Mouse (Mus musculus) right cerebral cortex, postnatal 4 days (tissue): ENCODE results near the gene Amotl2.
A peak's percentile ranks its signal among the peaks of the same experiment; 100 is the strongest.

Source experiments
- DNase-seq: peaks from one replicate; pipeline ENCODE4 v3.0.0-alpha.2; 2022

The Amotl2 gene

GRCm38 (mm10) chr9:102716481-102717163 is at the start of gene Amotl2:
Amotl2 (plus strand) TSS chr9:102716672.
- DNase-seq, result no peak

GRCm38 (mm10) chr9:102668115-102668514 is 48.4 kb upstream of the Amotl2 start:
- no peak for DNase-seq

- DNase-seq, result no peak
Measured at GRCm38 (mm10) chr9:102668906-102669305, 47.6 kb upstream of the Amotl2 start.

- DNase-seq, result no peak
Measured at GRCm38 (mm10) chr9:102673381-102673780, 43.1 kb upstream of the Amotl2 start.

- DNase-seq, result no peak
Measured at GRCm38 (mm10) chr9:102675922-102676321, 40.5 kb upstream of the Amotl2 start.

GRCm38 (mm10) chr9:102681470-102681869 is 35.0 kb upstream of the Amotl2 start:
- DNase-seq, result no peak

GRCm38 (mm10) chr9:102687943-102688342 is 28.5 kb upstream of the Amotl2 start:
- peak; percentile 54 for DNase-seq

GRCm38 (mm10) chr9:102689406-102689939 is 27.0 kb upstream of the Amotl2 start:
- DNase-seq, result no peak

- DNase-seq, result peak; percentile 79
Measured at GRCm38 (mm10) chr9:102689940-102690642, 26.4 kb upstream of the Amotl2 start.

GRCm38 (mm10) chr9:102690891-102691290 is 25.6 kb upstream of the Amotl2 start:
- peak; percentile 37 for DNase-seq

GRCm38 (mm10) chr9:102692564-102693475 is 23.7 kb upstream of the Amotl2 start:
- no peak for DNase-seq

GRCm38 (mm10) chr9:102701042-102701441 is 15.4 kb upstream of the Amotl2 start:
- DNase-seq, result no peak

GRCm38 (mm10) chr9:102709504-102710135 is 6.9 kb upstream of the Amotl2 start:
- DNase-seq, result no peak

GRCm38 (mm10) chr9:102710520-102710919 is 6.0 kb upstream of the Amotl2 start:
- no peak for DNase-seq

GRCm38 (mm10) chr9:102713797-102714196 is 2.7 kb upstream of the Amotl2 start:
- no peak for DNase-seq

- DNase-seq, result no peak
Measured at GRCm38 (mm10) chr9:102714893-102715505, 1.5 kb upstream of the Amotl2 start.

- no peak for DNase-seq
Measured at GRCm38 (mm10) chr9:102715506-102715900, 969 bp upstream of the Amotl2 start.

- peak; percentile 74 for DNase-seq
Measured at GRCm38 (mm10) chr9:102717164-102717885, 853 bp downstream of the Amotl2 start.

GRCm38 (mm10) chr9:102717886-102718643 is 1.6 kb downstream of the Amotl2 start:
- peak; percentile 65 for DNase-seq

GRCm38 (mm10) chr9:102718676-102719075 is 2.2 kb downstream of the Amotl2 start:
- DNase-seq, result peak; percentile 48

- no peak for DNase-seq
Measured at GRCm38 (mm10) chr9:102719085-102719484, 2.6 kb downstream of the Amotl2 start.
